ENCODE assay signal across 33 mouse cellular contexts in genomic region chr19:34231596-34231995, GRCm38 (mm10). TPM values are rescaled to one million over a fixed set of nuclear protein-coding genes. Genes with fewer than 3 reads are reported as not detected.
DNase-seq lines count a peak whose midpoint lies in the region; ATAC-seq and TF ChIP-seq lines count a peak whose summit lies in the region.
"Had no signal": no experiment of that assay in that cellular context is flagged by ENCODE, and none has a peak within 500 bp of the region (broad histone marks: within the 10 kb centered on the region; RNA-seq: fewer than 3 reads in every experiment).

No protein-coding gene starts in this region.

- intact Hi-C loops in left cerebral cortex, postnatal 14 days (cut with DNase I), result loop anchor here (5.0 kb wide), 1 partner anchor 39 kb away; the partner anchor contains the start of gene Stambpl1
- intact Hi-C loops in left cerebral cortex, postnatal 10 days (cut with DNase I), result loop anchor here (5.0 to 10.0 kb wide), 2 partner anchors 39 to 847 kb away; partner anchors contain the start of gene Stambpl1

- ATAC-seq in forebrain, embryonic 14.5 days, result no peak
- ATAC-seq in hindbrain, postnatal 0 days, result no peak
- no peak for ATAC-seq in hindbrain, embryonic 11.5 days (ENCODE audit: low FRiP score)
- ATAC-seq: forebrain, embryonic 13.5 days; inflammation-experienced regulatory T-cells, adult 6 months; midbrain, embryonic 16.5 days had no signal

- H3K9ac ChIP-seq in forebrain, embryonic 14.5 days (ENCODE audit: low read length), result no peak overlapping the region
- no peak overlapping the region for H3K9ac ChIP-seq in hindbrain, postnatal 0 days (replicated peaks; ENCODE audit: low read length)
- no peak overlapping the region for H3K9ac ChIP-seq in hindbrain, embryonic 11.5 days (ENCODE audit: low read depth, low read length)
- H3K9ac ChIP-seq: embryonic facial prominence, embryonic 15.5 days; forebrain, embryonic 13.5 days; hindbrain, embryonic 14.5 days; limb, embryonic 12.5 days; liver, embryonic 15.5 days; lung, embryonic 14.5 days; neural tube, embryonic 12.5 days; stomach, embryonic 15.5 days had no signal

- H3K4me1 ChIP-seq in forebrain, embryonic 14.5 days (ENCODE audit: control insufficient read depth, insufficient read depth, low read length), result no peaks in the 10 kb centered on the region
- H3K4me1 ChIP-seq in forebrain, embryonic 10.5 days, result peaks cover 6% of the 10 kb centered on the region
- no peaks in the 10 kb centered on the region for H3K4me1 ChIP-seq in hindbrain, postnatal 0 days (ENCODE audit: insufficient read depth, low read length)
- no peaks in the 10 kb centered on the region for H3K4me1 ChIP-seq in hindbrain, embryonic 11.5 days (replicated peaks; ENCODE audit: control insufficient read depth, insufficient read depth, low read length)
- H3K4me1 ChIP-seq: embryonic facial prominence, embryonic 15.5 days; forebrain, embryonic 13.5 days; liver, embryonic 15.5 days; neural tube, embryonic 12.5 days; stomach, embryonic 15.5 days had no signal

- DNase-seq in forebrain, embryonic 14.5 days (ENCODE audit: low spot score), result peak; percentile 11
- no peak for DNase-seq in forebrain, embryonic 10.5 days (ENCODE audit: extremely low spot score, low spot score)
- peak; percentile 27 for DNase-seq in hindbrain, postnatal 0 days (ENCODE audit: low spot score)
- DNase-seq in hindbrain, embryonic 11.5 days (ENCODE audit: low spot score), result no peak
- peak; percentile 49 to 53 for DNase-seq in left cerebral cortex, postnatal 14 days (ENCODE audit: low spot score in 2 of 2)
- DNase-seq in left cerebral cortex, postnatal 10 days (ENCODE audit: extremely low spot score in 1 of 2, low spot score in 2 of 2), result no peak
- peak; percentile 12 for DNase-seq in brain, embryonic 14.5 days (ENCODE audit: low read depth)
- DNase-seq in T-cell, adult 2 months (ENCODE audit: low spot score), result no peak
- DNase-seq: adrenal gland, postnatal 14 days; cerebellum, adult 18-20 months; cerebellum, postnatal 14 days; gastrocnemius, postnatal 25 days; heart, postnatal 4 days; kidney, adult 11 months; kidney, postnatal 25 days; lung, embryonic 14.5 days; lung, postnatal 14 days; right cerebral cortex, postnatal 25 days; thymus, postnatal 14 days had no signal

- no peak for TF ChIP-seq POLR2A in brain, embryonic 14.5 days (IDR thresholded peaks at IDR 0.05; ENCODE audit: borderline replicate concordance, extremely low read depth, insufficient read depth, insufficient read length, poor library complexity, severe bottlenecking)

- TF ChIP-seq CTCF in hindbrain, postnatal 0 days (IDR thresholded peaks at IDR 0.05; ENCODE audit: low read depth), result no peak
- TF ChIP-seq CTCF in brain, embryonic 14.5 days (IDR thresholded peaks at IDR 0.05; ENCODE audit: borderline replicate concordance, extremely low read depth, insufficient read depth, insufficient read length), result no peak

- H3K36me3 ChIP-seq in forebrain, embryonic 14.5 days (ENCODE audit: control insufficient read depth, insufficient read depth, low read length), result no peaks in the 10 kb centered on the region
- H3K36me3 ChIP-seq in forebrain, embryonic 10.5 days (replicated peaks), result no peaks in the 10 kb centered on the region
- peaks cover 8% of the 10 kb centered on the region; the same call in 1 of the 2 replicates for H3K36me3 ChIP-seq in hindbrain, postnatal 0 days (ENCODE audit: insufficient read depth, low read length)
- H3K36me3 ChIP-seq in hindbrain, embryonic 11.5 days (ENCODE audit: control insufficient read depth, insufficient read depth, low read length), result no peaks in the 10 kb centered on the region
- H3K36me3 ChIP-seq: embryonic facial prominence, embryonic 10.5 days; G1E; limb, embryonic 12.5 days; midbrain, embryonic 10.5 days; neural tube, embryonic 12.5 days; stomach, embryonic 15.5 days had no signal

- H3K4me3 ChIP-seq in forebrain, embryonic 14.5 days (ENCODE audit: low read depth, low read length), result no peak overlapping the region
- no peak overlapping the region for H3K4me3 ChIP-seq in forebrain, embryonic 10.5 days
- no peak overlapping the region for H3K4me3 ChIP-seq in hindbrain, postnatal 0 days (ENCODE audit: low read length)
- H3K4me3 ChIP-seq in hindbrain, embryonic 11.5 days (ENCODE audit: low read depth, low read length), result no peak overlapping the region
- H3K4me3 ChIP-seq: embryonic facial prominence, embryonic 10.5 days; embryonic facial prominence, embryonic 15.5 days; forebrain, embryonic 13.5 days; limb, embryonic 12.5 days; liver, embryonic 15.5 days; midbrain, embryonic 10.5 days; myocyte; neural tube, embryonic 12.5 days; stomach, embryonic 15.5 days had no signal

- 68% methylated on average over 7 of the region's 7 CpGs for WGBS in forebrain, embryonic 14.5 days
- 85% methylated on average over 7 of the region's 7 CpGs for WGBS in forebrain, embryonic 10.5 days
- 49% methylated on average over 7 of the region's 7 CpGs for WGBS in hindbrain, postnatal 0 days
- 78% methylated on average over 7 of the region's 7 CpGs for WGBS in hindbrain, embryonic 11.5 days

- H3K27me3 ChIP-seq in forebrain, embryonic 14.5 days (replicated peaks; ENCODE audit: control insufficient read depth, insufficient read depth, low read length), result no peaks in the 10 kb centered on the region
- H3K27me3 ChIP-seq in forebrain, embryonic 10.5 days (ENCODE audit: poor library complexity, severe bottlenecking), result no peaks in the 10 kb centered on the region
- H3K27me3 ChIP-seq in hindbrain, postnatal 0 days (ENCODE audit: insufficient read depth, low read length), result no peaks in the 10 kb centered on the region
- H3K27me3 ChIP-seq in hindbrain, embryonic 11.5 days (ENCODE audit: control insufficient read depth, insufficient read depth, low read length), result no peaks in the 10 kb centered on the region
- H3K27me3 ChIP-seq: embryonic facial prominence, embryonic 15.5 days; forebrain, embryonic 13.5 days; limb, embryonic 12.5 days; liver, embryonic 15.5 days; neural tube, embryonic 12.5 days; stomach, embryonic 15.5 days had no signal

- no peaks in the 10 kb centered on the region for H3K9me3 ChIP-seq in forebrain, embryonic 14.5 days (replicated peaks; ENCODE audit: control insufficient read depth, low read length)
- no peaks in the 10 kb centered on the region for H3K9me3 ChIP-seq in forebrain, embryonic 10.5 days
- H3K9me3 ChIP-seq in hindbrain, postnatal 0 days (ENCODE audit: low read length), result no peaks in the 10 kb centered on the region
- no peaks in the 10 kb centered on the region for H3K9me3 ChIP-seq in hindbrain, embryonic 11.5 days (ENCODE audit: control insufficient read depth, low read length)
- H3K9me3 ChIP-seq: embryonic facial prominence, embryonic 10.5 days; embryonic facial prominence, embryonic 15.5 days; forebrain, embryonic 13.5 days; G1E; limb, embryonic 12.5 days; liver, embryonic 15.5 days; midbrain, embryonic 10.5 days; neural tube, embryonic 12.5 days; stomach, embryonic 15.5 days had no signal

- H3K27ac ChIP-seq in forebrain, embryonic 14.5 days (ENCODE audit: low read depth, low read length), result no peak overlapping the region
- no peak overlapping the region for H3K27ac ChIP-seq in forebrain, embryonic 10.5 days
- H3K27ac ChIP-seq in hindbrain, postnatal 0 days, result no peak overlapping the region
- H3K27ac ChIP-seq in hindbrain, embryonic 11.5 days (ENCODE audit: low read depth, low read length), result no peak overlapping the region
- H3K27ac ChIP-seq: embryonic facial prominence, embryonic 10.5 days; embryonic facial prominence, embryonic 15.5 days; forebrain, embryonic 13.5 days; hindbrain, embryonic 14.5 days; limb, embryonic 12.5 days; liver, embryonic 15.5 days; midbrain, embryonic 10.5 days; neural tube, embryonic 12.5 days; stomach, embryonic 15.5 days had no signal

- H3K4me2 ChIP-seq in forebrain, embryonic 14.5 days (ENCODE audit: low read length), result no peak overlapping the region
- no peak overlapping the region for H3K4me2 ChIP-seq in hindbrain, postnatal 0 days (ENCODE audit: low read depth, low read length)
- no peak overlapping the region for H3K4me2 ChIP-seq in hindbrain, embryonic 11.5 days (replicated peaks; ENCODE audit: low read depth, low read length)
- H3K4me2 ChIP-seq: embryonic facial prominence, embryonic 15.5 days; forebrain, embryonic 13.5 days; heart, embryonic 11.5 days; hindbrain, embryonic 14.5 days; limb, embryonic 12.5 days; liver, embryonic 15.5 days; lung, embryonic 14.5 days; neural tube, embryonic 12.5 days; stomach, embryonic 15.5 days had no signal

RNA-seq across cellular contexts. Expression of gene Acta2, which starts 23.8 kb away (rescaled TPM):
- polyA plus RNA-seq in forebrain, embryonic 14.5 days (2014; fragmentation: Nextera tagmentation; extraction: Ambion mirVana), result 9.9 and 13.9 TPM in 2 replicates
- 6.5 and 8.1 TPM in 2 replicates for polyA plus RNA-seq in forebrain, embryonic 10.5 days (2016; fragmentation: Nextera tagmentation; extraction: Ambion mirVana)
- 8.1 and 8.6 TPM in 2 replicates for total RNA-seq in hindbrain, postnatal 0 days (2014; rRNA removed)
- polyA plus RNA-seq in hindbrain, postnatal 0 days (2015; fragmentation: Nextera tagmentation; extraction: Ambion mirVana), result 6.7 and 13.1 TPM in 2 replicates
- 36.8 and 41.7 TPM in 2 replicates for polyA plus RNA-seq in hindbrain, embryonic 11.5 days (2014; fragmentation: Nextera tagmentation; extraction: Ambion mirVana)
- total RNA-seq in left cerebral cortex, postnatal 14 days (2021), result 10 to 100 TPM; 14.9 to 26.5 TPM
- 10 to 100 TPM; 17.0 to 17.1 TPM for total RNA-seq in left cerebral cortex, postnatal 10 days (2021)
- polyA plus RNA-seq in brain, embryonic 14.5 days (2012; rRNA removed), result 14.1 and 18.2 TPM in 2 replicates
- total RNA-seq: G1E had no signal
- polyA plus RNA-seq: G1E had no signal

RNA-seq across cellular contexts. Expression of gene Stambpl1, which starts 39.6 kb away (rescaled TPM):
- polyA plus RNA-seq in forebrain, embryonic 14.5 days (2014; fragmentation: Nextera tagmentation; extraction: Ambion mirVana), result 5.6 and 9.1 TPM in 2 replicates
- polyA plus RNA-seq in forebrain, embryonic 10.5 days (2016; fragmentation: Nextera tagmentation; extraction: Ambion mirVana), result 3.2 and 3.7 TPM in 2 replicates
- total RNA-seq in hindbrain, postnatal 0 days (2014; rRNA removed), result 16.1 and 21.2 TPM in 2 replicates
- polyA plus RNA-seq in hindbrain, postnatal 0 days (2015; fragmentation: Nextera tagmentation; extraction: Ambion mirVana), result 19.4 and 19.5 TPM in 2 replicates
- 3.6 and 4.0 TPM in 2 replicates for polyA plus RNA-seq in hindbrain, embryonic 11.5 days (2014; fragmentation: Nextera tagmentation; extraction: Ambion mirVana)
- 10 to 100 TPM; 17.6 to 20.2 TPM for total RNA-seq in left cerebral cortex, postnatal 14 days (2021)
- total RNA-seq in left cerebral cortex, postnatal 10 days (2021), result 10 to 100 TPM; 16.9 to 18.2 TPM
- 4.9 and 7.6 TPM in 2 replicates for polyA plus RNA-seq in brain, embryonic 14.5 days (2012; rRNA removed)
- polyA plus RNA-seq: G1E had no signal

RNA-seq across cellular contexts. Expression of gene Fas, which starts 58.9 kb away (rescaled TPM):
- 0.28 and 0.33 TPM in 2 replicates for polyA plus RNA-seq in forebrain, embryonic 14.5 days (2014; fragmentation: Nextera tagmentation; extraction: Ambion mirVana)
- 0.21 TPM in 1 of 2 replicates, not detected in the other for polyA plus RNA-seq in forebrain, embryonic 10.5 days (2016; fragmentation: Nextera tagmentation; extraction: Ambion mirVana)
- 0.47 and 0.78 TPM in 2 replicates for total RNA-seq in hindbrain, postnatal 0 days (2014; rRNA removed)
- polyA plus RNA-seq in hindbrain, postnatal 0 days (2015; fragmentation: Nextera tagmentation; extraction: Ambion mirVana), result 2.4 and 2.8 TPM in 2 replicates
- 0.49 and 1.2 TPM in 2 replicates for polyA plus RNA-seq in hindbrain, embryonic 11.5 days (2014; fragmentation: Nextera tagmentation; extraction: Ambion mirVana)
- total RNA-seq in left cerebral cortex, postnatal 14 days (2021), result 1 to 10 TPM in 1 of 2 experiments, under 1 TPM in 1; 0.40 to 1.8 TPM
- under 1 TPM in 1 of 2 experiments, not detected in 1; 0.90 TPM for total RNA-seq in left cerebral cortex, postnatal 10 days (2021)
- 0.28 and 0.79 TPM in 2 replicates for polyA plus RNA-seq in brain, embryonic 14.5 days (2012; rRNA removed)
- total RNA-seq: G1E had no signal
- polyA plus RNA-seq: G1E had no signal

Comparison
In these comparisons a context has a peak if more than half of its experiments do, and no peak if none do; other contexts are left out.
1. DNase-seq: peak in forebrain, embryonic 14.5 days (single experiment), hindbrain, postnatal 0 days (single experiment), left cerebral cortex, postnatal 14 days (2 of 2) and brain, embryonic 14.5 days (single experiment); none in forebrain, embryonic 10.5 days (single experiment), hindbrain, embryonic 11.5 days (single experiment), left cerebral cortex, postnatal 10 days (0 of 2) and T-cell, adult 2 months (single experiment).